Mouse (Mus musculus) neural tube, embryonic 14.5 days (tissue): ENCODE data around the gene Med12l. TPM values are rescaled to one million over a fixed set of nuclear protein-coding genes. Genes with fewer than 3 reads are reported as not detected.
"Not testable (repeated sequence)": the region's sequence is repeated elsewhere in the genome, so short reads cannot be mapped to it uniquely, and the experiment has no call there.

Experiments used
- ATAC-seq: fragments of 200-750 bp; cut with Nextera tagmentation; 2 replicates; pipeline ENCODE4 v1.8.0; 2017; ENCODE audit warnings: low read depth, mild to moderate bottlenecking, moderate TSS enrichment, moderate library complexity
- H3K27ac ChIP-seq: fragments of 300-500 bp; sonication (generic); 2 replicates; pipeline ENCODE4 v1.5.1; 2014; ENCODE audit warnings: low read depth, mild to moderate bottlenecking, control low read depth, low read length, moderate library complexity, mixed read lengths
- H3K27me3 ChIP-seq: fragments of 300-500 bp; sonication (generic); 2 replicates; pipeline ENCODE4 v1.6.1; 2014; ENCODE audit warnings: low read length; ENCODE audit not compliant: control insufficient read depth, insufficient read depth
- H3K36me3 ChIP-seq: fragments of 300-500 bp; sonication (generic); 2 replicates; pipeline ENCODE4 v1.6.1; 2014; ENCODE audit warnings: low read length, mixed read lengths; ENCODE audit not compliant: control insufficient read depth, insufficient read depth
- H3K4me1 ChIP-seq: fragments of 300-500 bp; sonication (generic); 2 replicates; pipeline ENCODE4 v1.6.1; 2014; ENCODE audit warnings: low read length; ENCODE audit not compliant: control insufficient read depth, insufficient read depth
- H3K4me2 ChIP-seq: fragments of 300-500 bp; sonication (generic); 2 replicates; pipeline ENCODE4 v1.6.1; 2014; ENCODE audit warnings: mild to moderate bottlenecking, low read depth, low read length, control low read depth
- H3K4me3 ChIP-seq: fragments of 300-500 bp; sonication (generic); 2 replicates; pipeline ENCODE4 v1.5.1; 2014; ENCODE audit warnings: low read depth, low read length, control low read depth, mixed read lengths
- H3K9ac ChIP-seq: fragments of 300-500 bp; sonication (generic); replicated peaks from 2 replicates; pipeline ENCODE4 v1.6.1; 2014; ENCODE audit warnings: low read depth, mild to moderate bottlenecking, control low read depth, low read length, mixed read lengths
- H3K9me3 ChIP-seq: fragments of 300-500 bp; sonication (generic); 2 replicates; pipeline ENCODE4 v1.6.1; 2016; ENCODE audit warnings: low read length; ENCODE audit not compliant: control insufficient read depth
- WGBS: fragments of 180-500 bp; shearing (Covaris S2); extraction: QIAGEN DNeasy Blood & Tissue Kit; methylation state at CpG from one replicate; pipeline ENCODE4 v1.1.7; 2014; 5-methylcytosine and 5-hydroxymethylcytosine counted together
- polyA plus RNA-seq: library from polyadenylated mRNA; unstranded; fragments of >200 nt; fragmentation: Nextera tagmentation; extraction: Ambion mirVana; gene quantifications from 2 replicates; pipeline ENCODE4 v1.2.1, GENCODE M21; 2014

Gene Med12l
- polyA plus RNA-seq, 1 experiment from 2014 or later, result 9.9 TPM

GRCm38 (mm10) chr3:59138946-59139468 is 133.4 kb downstream of the Med12l start:
- Histone ChIP-seq H3K4me1 (no peaks in the 10 kb centered on the region), H3K27ac (no peak overlapping the region), H3K9me3 (no peaks in the 10 kb centered on the region), H3K9ac (no peak overlapping the region), H3K4me3 (no peak overlapping the region), H3K27me3 (no peaks in the 10 kb centered on the region), H3K36me3 (no peaks in the 10 kb centered on the region), H3K4me2 (no peak overlapping the region)
- WGBS, result 62% methylated on average over 12 of the region's 12 CpGs
- no peak for ATAC-seq

GRCm38 (mm10) chr3:59139651-59140051 is 134.0 kb downstream of the Med12l start:
- H3K9me3 ChIP-seq, result no peaks in the 10 kb centered on the region
- H3K4me2 ChIP-seq, result no peak overlapping the region
- H3K27ac ChIP-seq, result no peak overlapping the region
- no peak overlapping the region for H3K4me3 ChIP-seq
- ATAC-seq, result no peak
- no peaks in the 10 kb centered on the region for H3K36me3 ChIP-seq
- H3K4me1 ChIP-seq, result no peaks in the 10 kb centered on the region
- H3K27me3 ChIP-seq, result no peaks in the 10 kb centered on the region
- H3K9ac ChIP-seq, result no peak overlapping the region

GRCm38 (mm10) chr3:59140115-59140514 is 134.5 kb downstream of the Med12l start:
- H3K9ac ChIP-seq, result no peak overlapping the region
- no peak overlapping the region for H3K4me2 ChIP-seq
- no peak for ATAC-seq
- no peaks in the 10 kb centered on the region for H3K27me3 ChIP-seq
- H3K4me1 ChIP-seq, result no peaks in the 10 kb centered on the region
- H3K27ac ChIP-seq, result no peak overlapping the region
- no peaks in the 10 kb centered on the region for H3K36me3 ChIP-seq
- H3K4me3 ChIP-seq, result no peak overlapping the region
- no peaks in the 10 kb centered on the region for H3K9me3 ChIP-seq
- WGBS, result 81% methylated on average over 2 of the region's 2 CpGs

GRCm38 (mm10) chr3:59140941-59141340 is 135.3 kb downstream of the Med12l start:
- not testable (repeated sequence) for H3K9ac ChIP-seq, H3K27ac ChIP-seq, ATAC-seq, H3K4me1 ChIP-seq, H3K9me3 ChIP-seq, H3K36me3 ChIP-seq, H3K4me2 ChIP-seq, H3K27me3 ChIP-seq, H3K4me3 ChIP-seq
- WGBS, result 93% methylated on average over 4 of the region's 4 CpGs

GRCm38 (mm10) chr3:59141507-59142305 is 136.1 kb downstream of the Med12l start:
- 89% methylated on average over 8 of the region's 8 CpGs for WGBS
- Histone ChIP-seq H3K4me2 (no peak overlapping the region), H3K9me3 (no peaks in the 10 kb centered on the region), H3K4me1 (no peaks in the 10 kb centered on the region), H3K27me3 (no peaks in the 10 kb centered on the region), H3K36me3 (no peaks in the 10 kb centered on the region), H3K27ac (no peak overlapping the region), H3K9ac (no peak overlapping the region), H3K4me3 (no peak overlapping the region)
- no peak for ATAC-seq

GRCm38 (mm10) chr3:59145194-59145593 is 139.6 kb downstream of the Med12l start:
- no peak for ATAC-seq
- no peak overlapping the region for H3K9ac ChIP-seq
- no peaks in the 10 kb centered on the region for H3K36me3 ChIP-seq
- H3K4me2 ChIP-seq, result no peak overlapping the region
- 71% methylated on average over 5 of the region's 5 CpGs for WGBS
- no peaks in the 10 kb centered on the region for H3K9me3 ChIP-seq
- no peaks in the 10 kb centered on the region for H3K4me1 ChIP-seq
- H3K4me3 ChIP-seq, result no peak overlapping the region
- H3K27ac ChIP-seq, result no peak overlapping the region
- no peaks in the 10 kb centered on the region for H3K27me3 ChIP-seq

GRCm38 (mm10) chr3:59149646-59150045 is 144.0 kb downstream of the Med12l start:
- Histone ChIP-seq H3K9ac (no peak overlapping the region), H3K9me3 (no peaks in the 10 kb centered on the region), H3K4me1 (no peaks in the 10 kb centered on the region), H3K27me3 (no peaks in the 10 kb centered on the region), H3K4me3 (no peak overlapping the region), H3K27ac (no peak overlapping the region), H3K4me2 (no peak overlapping the region), H3K36me3 (no peaks in the 10 kb centered on the region)
- ATAC-seq, result no peak

- Histone ChIP-seq H3K4me3 (no peak overlapping the region), H3K4me2 (no peak overlapping the region), H3K36me3 (no peaks in the 10 kb centered on the region), H3K9me3 (no peaks in the 10 kb centered on the region), H3K4me1 (no peaks in the 10 kb centered on the region), H3K27ac (no peak overlapping the region), H3K27me3 (no peaks in the 10 kb centered on the region), H3K9ac (no peak overlapping the region)
- 94% methylated on average over 2 of the region's 2 CpGs for WGBS
- no peak for ATAC-seq
Observed at GRCm38 (mm10) chr3:59150624-59151023, 145.0 kb downstream of the Med12l start.

GRCm38 (mm10) chr3:59153424-59153823 is 147.8 kb downstream of the Med12l start, which contains the start of gene P2ry14:
TSS of gene P2ry14 (minus strand) at chr3:59153618.
- Histone ChIP-seq H3K27me3 (no peaks in the 10 kb centered on the region), H3K4me1 (no peaks in the 10 kb centered on the region), H3K36me3 (no peaks in the 10 kb centered on the region), H3K4me3 (no peak within 1 kb of the TSS), H3K9me3 (no peaks in the 10 kb centered on the region), H3K4me2 (no peak within 1 kb of the TSS), H3K9ac (no peak within 1 kb of the TSS), H3K27ac (no peak within 1 kb of the TSS)
- 92% methylated on average over 5 of the region's 5 CpGs for WGBS
- ATAC-seq, result no peak
